Mouse (Mus musculus): Measurements from ENCODE around the gene Myocos. TPM values are rescaled to one million over a fixed set of nuclear protein-coding genes. Genes with fewer than 3 reads are reported as not detected.
"Not testable (repeated sequence)": the region's sequence is repeated elsewhere in the genome, so short reads cannot be mapped to it uniquely, and the experiment has no call there.

Gene Myocos
- total RNA-seq (2021), result not detected
- long read RNA-seq, result 0 reads

DNA sequence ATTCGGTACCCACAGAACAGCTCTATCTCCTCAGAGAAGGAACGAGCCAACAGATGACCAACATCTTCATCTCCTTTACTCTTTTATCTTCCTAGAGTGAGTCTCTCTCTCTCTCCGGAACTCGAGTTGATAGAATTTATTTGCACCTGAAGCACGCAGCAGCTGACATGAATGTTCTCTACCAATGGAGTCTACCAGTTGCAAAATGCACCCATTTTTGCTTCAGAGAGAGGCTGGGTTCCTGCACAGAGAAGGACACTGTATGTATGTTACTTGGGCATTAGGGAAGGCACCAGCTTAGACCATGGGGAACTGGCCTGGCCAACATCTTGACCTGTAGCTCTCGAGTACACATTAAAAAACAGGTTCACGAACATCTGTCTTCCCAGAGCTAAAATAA lies at the start of gene Myocos:
Myocos (minus strand) TSS at position 101 of the 400 bp plus-strand sequence.
- DNase-seq (ENCODE audit: low spot score in 2 of 2), result no peak

DNA sequence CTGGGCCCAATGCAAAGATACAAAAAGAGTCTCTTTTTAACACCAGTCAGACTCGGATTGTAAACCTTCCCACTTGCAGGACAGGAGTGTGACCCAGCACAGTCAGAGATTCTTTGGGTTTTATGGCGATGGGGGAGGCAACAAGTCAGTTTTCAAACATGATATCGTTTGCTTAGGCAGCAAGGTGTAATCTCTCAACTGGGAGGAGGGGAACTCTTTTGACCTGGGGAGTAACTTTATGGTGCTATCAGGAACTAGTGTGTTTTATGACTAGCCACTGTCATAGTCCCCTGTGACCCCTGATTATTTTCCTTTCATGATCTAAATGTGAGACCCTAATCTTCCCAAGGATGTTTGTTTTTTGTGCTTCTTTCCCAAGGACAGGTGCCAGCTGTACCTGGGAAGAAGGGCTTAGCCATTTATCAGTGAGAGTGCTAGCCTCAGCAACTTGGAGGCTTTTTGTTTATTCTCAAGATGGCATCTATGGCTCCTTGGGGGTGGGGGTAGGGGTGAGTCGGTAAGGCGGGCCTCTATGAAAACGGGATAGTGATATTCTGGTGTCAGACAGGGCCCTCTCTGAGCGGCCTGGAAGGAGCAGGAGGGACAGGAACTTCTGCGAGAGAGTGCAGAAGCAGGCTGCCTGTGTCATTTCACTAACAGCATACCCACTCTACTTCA lies 42.5 kb upstream of the Myocos start:
- DNase-seq (ENCODE audit: low spot score in 2 of 2), result no peak

DNA sequence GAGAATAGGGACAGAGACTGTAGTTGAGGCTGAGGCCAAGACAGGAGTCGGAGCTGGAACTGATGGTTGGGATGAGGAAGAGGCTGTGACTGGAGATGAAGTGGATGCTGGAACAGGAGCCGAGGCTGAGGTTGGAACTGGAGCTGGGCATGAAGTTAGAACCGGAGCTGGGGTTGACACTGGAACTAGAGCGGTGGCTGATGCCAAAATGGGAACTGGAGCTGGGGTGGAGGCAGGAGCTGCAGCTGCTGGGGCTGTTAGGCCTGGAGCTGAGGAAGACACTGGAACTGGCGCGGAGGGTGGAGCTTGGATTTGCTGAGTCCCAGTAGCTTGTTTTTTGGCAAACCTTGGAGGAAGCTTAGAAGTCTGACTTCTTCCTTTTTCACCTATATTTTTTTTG lies 39.8 kb upstream of the Myocos start:
- no peak for DNase-seq (ENCODE audit: low spot score in 2 of 2)

DNA sequence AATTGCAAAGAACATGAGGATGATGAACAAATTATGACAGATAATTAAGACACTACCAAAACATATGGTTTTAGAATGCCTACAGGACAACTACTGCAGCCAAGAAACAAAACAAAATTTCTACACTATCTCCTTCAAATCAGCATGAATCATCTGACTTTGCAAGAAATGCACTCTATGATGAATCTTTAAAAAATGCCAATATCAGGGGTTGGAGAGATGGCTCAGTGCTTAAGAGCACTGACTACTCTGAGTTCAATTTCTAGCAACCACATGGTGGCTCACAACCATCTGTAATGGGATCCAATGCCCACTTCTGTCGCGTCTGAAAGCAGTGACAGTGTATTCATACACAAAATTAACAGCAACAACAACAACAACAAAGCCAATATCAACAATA lies 35.7 kb upstream of the Myocos start:
- DNase-seq (ENCODE audit: low spot score in 2 of 2), result no peak

DNA sequence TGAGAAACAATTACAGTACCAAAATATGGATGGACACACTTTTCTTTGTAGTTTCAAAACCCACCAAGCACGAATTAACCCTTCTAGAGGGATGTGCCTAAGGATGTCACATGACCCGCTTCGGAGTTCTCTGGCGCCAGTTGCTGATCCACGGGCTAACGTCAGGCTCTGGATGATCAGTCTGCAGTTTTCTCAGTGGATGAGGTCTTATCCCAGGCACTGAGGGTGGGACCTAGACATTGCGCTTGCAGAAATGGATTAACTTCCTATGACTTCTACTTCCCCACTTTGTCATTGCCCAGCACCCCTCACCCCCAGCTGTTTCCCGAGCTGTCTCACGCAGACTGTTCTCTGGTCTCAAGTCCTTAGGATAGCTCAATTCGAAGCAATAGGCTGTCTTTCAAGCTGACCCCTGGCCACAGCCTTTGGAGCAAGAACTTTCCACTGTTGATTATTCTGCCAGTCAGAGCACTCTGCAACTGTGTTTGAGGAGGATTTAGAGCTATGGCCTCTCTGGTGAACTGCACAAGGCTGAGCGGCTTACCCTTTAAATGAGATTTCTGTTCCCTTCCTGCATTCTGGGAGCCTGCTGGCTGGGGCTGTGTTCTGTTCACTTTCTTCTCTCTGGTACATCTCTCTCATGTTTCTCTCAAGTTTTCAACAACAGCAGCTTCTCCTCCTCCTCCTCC lies 7.6 kb upstream of the Myocos start:
- no peak for DNase-seq (ENCODE audit: low spot score in 2 of 2)

DNA sequence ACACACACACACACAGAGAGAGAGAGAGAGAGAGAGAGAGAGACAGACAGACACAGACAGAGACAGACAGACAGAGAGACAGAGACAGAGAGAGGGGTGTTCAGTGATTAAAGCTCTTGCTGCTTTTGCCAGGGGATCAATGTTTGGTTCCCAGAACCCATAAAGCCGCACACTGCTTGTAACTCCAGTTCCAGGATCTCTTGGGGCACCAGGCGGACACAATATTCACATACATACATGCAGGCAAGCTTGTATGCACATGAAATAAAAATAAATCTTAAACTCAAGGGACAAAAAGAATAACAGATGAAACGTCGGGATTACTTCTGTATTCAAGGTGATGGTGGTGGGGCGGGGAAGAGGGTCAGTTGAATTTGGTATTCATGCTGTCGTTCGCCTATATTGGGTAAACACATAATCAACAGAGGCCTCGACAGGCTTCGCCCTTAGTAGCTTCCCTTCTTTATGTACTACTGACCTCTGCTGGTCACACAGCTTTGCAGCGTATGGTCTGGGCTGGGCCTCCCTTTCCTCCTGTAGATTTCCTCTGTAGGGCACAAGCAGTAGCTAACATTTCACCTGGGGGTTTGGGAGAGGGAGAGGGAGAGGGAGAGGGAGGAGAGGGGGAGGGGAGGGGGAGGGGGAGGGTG lies 6.9 kb upstream of the Myocos start:
- peak; percentile 43 to 85 for DNase-seq (ENCODE audit: low spot score in 2 of 2)

DNA sequence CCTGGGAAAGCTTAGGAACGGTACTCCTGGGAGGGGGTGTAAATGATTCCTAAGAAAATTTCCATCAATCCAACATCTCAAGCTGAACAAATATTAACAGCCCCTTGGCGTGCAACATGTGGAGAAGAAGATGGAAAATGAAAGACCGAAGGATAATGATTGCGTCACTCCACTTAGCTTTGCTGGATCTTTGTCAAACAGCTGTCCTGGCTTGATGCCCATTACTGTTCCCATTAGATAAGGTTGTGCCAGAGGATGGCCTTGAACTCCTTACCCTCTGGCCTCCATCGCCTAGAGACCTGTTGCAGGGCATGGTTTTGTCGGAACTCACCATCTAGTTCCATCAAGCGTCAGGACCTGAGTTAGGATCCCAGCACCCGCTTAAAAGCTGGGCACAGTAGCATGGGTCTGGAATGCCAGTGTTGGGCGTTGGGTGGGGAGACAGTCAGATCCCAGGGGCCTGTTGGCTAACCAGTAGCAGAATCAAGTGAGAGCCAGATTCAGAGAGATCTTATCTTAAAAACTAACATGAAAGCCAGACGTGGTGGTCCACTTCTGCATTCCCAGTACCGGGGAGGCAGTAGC lies 2.3 kb upstream of the Myocos start:
- no peak for DNase-seq (ENCODE audit: low spot score in 2 of 2)

DNA sequence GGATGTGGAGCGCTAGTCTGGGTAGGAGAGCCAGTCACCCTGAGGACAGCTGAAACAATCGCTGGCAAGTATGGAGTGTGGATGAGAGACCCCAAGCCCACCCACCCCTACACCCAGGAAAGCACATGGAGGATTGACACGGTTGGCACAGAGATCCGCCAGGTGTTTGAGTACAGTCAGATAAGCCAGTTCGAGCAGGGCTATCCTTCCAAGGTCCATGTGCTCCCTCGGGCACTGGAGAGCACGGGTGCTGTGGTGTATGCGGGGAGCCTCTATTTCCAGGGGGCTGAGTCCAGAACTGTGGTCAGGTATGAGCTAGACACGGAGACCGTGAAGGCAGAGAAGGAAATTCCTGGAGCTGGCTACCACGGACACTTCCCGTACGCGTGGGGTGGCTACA lies 9.6 kb downstream of the Myocos start:
- DNase-seq (ENCODE audit: low spot score in 2 of 2), result no peak

DNA sequence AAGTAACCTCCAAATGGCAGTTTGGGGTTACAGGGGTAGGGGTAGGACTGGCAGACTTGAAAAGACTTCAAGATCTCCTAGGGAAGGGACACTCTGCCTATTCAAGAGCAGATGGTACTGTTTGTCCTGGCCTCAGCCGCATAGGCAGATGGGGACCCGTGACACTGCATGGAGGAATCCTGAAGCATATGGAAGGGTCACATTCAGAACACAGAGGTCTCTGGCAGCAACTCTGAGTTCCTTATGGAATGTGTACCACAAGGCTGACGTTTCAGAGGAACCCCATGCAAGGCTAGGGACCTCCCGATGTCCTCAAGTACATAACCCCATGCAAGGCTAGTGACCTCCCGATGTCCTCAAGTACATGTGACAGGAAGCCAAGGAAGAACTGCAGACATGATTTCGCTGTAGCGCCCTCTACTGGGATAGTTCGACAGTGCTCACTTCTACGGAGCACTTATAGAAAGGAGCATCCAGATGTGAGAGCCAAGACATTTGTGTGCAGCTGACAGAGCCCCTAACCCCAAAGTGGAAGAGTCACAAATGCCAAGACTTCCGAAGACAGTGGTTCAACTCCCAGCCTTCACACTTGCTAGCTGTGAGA lies 11.8 kb downstream of the Myocos start:
- no peak for DNase-seq (ENCODE audit: low spot score in 2 of 2)

DNA sequence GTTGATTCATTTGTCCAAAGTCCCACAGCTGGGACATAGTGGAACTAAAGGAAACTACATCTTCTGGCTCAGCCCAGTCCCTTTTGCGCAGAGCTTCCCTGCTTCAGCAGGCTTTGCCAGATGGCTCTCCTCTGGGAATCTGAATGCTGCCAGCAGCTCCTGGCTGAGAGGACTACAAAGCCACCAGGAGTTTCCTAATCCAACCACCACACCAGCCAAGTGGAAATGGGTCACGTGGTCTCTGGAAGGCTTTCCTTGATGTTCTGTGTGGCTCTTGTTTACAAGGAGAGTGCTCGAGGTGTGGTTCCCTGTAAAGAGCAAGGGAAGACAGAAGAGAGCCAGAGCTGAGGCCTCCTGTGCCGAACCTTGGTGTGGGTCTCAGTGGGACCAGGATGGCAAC lies 14.3 kb downstream of the Myocos start:
- peak; percentile 74 to 77 for DNase-seq (ENCODE audit: low spot score in 2 of 2)

DNA sequence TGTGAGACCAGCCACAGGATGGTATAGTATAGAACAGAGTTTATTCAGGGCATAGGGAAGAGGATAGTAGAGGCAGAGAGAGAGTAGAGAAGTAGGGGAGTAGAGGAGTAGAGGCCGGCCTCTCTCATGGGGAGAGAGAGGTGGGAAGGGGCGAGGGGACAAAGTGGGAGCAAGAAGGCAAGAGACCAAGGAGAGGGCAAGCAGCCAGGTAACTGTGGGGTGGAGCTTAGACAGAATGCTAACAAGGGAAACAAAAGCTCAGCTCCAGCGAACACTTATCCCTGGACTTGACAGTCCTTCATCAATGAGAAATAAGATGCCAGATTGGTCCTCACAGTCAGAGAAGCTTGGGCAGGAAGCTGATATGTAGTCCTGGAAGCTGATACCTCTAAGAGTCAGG lies 15.4 kb downstream of the Myocos start:
- DNase-seq (ENCODE audit: low spot score in 2 of 2), result no peak

DNA sequence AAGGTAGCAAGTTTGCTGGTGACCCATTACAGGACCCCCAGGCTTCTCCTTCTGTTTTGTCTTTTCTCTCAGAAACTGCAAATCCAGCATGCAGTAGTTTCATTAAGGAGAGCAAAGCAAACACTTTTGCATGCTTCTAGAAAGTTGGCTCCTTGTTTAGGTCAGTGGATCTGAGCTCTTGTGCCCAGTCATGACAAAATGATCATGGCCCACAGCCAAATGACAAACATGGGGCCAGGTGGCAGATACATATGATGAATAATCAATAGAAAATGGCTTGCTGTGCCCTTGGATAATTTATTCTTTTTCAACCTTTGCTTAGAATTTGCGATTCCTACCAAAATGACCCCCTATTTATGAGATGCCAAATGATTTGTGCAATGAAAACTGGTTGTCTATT lies 18.2 kb downstream of the Myocos start:
- DNase-seq (ENCODE audit: low spot score in 2 of 2), result no peak

DNA sequence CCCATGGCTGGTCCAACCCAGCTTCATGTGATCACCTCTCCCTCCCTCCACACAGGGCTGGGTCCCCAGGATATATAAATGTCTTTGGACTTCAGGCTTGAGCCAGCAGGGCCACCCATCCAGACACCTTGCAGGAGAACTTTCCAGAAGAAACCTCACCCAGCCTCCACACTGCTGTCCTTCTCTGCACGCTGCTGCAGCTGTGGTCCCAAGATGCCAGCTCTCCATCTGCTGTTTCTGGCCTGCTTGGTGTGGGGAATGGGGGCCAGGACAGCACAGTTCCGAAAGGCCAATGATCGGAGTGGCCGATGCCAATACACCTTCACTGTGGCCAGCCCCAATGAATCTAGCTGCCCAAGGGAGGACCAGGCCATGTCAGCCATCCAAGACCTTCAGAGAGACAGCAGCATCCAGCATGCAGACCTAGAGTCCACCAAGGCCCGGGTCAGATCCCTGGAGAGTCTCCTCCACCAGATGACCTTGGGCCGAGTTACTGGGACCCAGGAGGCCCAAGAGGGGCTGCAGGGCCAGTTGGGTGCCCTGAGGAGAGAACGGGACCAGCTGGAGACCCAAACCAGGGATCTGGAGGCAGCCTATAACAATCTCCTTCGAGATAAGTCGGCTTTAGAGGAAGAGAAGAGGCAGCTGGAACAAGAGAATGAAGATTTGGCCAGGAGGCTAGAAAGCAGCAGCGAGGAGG lies 18.8 kb downstream of the Myocos start, which contains the start of gene Myoc:
Myoc (plus strand) TSS at position 105 of the 700 bp plus-strand sequence.
- no peak for DNase-seq (ENCODE audit: low spot score in 2 of 2)

DNA sequence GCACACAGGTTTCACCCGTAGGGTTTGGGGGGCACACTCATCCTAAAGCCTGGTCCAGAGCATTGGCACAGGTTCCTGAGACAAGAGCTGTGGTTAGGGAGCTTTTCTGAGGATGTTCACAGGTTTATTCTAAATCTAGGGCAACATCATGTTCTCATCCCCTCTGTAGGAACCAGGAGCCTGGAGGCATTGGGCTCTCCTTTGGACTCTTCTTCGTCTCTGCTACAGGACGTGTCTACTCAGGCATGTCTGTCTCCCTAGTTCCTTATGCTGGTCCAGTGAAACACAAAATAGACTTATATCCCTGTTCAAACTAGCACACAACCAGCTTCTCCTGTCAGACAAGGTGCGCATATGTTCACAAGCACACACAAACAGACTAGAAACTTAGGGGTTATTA lies 19.5 kb downstream of the Myocos start:
- DNase-seq (ENCODE audit: low spot score in 2 of 2), result no peak

DNA sequence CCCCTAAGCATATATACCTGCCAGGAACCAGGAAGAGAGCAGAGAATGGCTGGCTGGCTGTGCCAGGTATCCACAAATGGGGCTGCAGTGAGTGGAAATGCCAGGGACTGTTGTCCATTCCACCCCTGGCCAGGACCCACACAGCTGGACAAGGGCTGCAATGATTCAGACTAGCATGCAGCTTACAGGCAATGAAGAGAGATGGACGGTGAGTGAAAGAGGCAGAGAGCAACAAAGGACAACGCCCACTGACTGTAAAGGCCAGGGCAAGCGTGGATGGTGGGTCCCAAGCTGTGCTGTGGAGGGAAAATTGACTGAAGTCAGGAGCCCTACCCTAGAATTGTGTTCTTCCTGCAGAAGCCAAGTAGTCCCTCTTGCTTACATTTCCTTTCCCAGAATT lies 21.5 kb downstream of the Myocos start:
- no peak for DNase-seq (ENCODE audit: low spot score in 2 of 2)

DNA sequence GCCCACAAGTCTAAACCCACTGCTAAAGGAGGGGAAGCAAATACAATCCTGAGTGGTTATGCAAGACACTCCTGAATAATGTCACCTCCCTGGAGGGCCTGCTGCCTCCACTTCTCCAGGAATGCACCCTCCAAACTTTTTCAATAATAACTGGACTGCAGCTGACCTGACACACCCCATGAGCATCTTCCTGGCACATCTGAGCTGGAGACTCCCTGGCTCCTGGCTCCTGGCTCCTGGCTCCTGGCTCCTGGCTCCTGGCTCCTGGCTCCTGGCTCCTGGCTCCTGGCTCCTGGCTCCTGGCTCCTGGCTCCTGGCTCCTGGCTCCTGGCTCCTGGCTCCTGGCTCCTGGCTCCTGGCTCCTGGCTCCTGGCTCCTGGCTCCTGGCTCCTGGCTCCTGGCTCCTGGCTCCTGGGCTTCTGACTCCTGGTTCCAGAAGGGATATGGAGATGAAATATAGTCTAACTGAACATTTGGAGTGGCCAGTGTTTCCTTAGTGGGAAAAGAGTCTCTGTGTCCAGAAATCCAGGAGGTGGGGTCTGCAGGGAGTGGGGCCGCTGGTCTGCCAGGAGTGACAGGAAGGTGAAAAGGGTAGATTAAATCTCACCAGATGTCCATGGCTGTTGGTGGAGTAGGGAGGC lies 22.6 kb downstream of the Myocos start:
- DNase-seq (ENCODE audit: low spot score in 2 of 2), result not testable (repeated sequence)

DNA sequence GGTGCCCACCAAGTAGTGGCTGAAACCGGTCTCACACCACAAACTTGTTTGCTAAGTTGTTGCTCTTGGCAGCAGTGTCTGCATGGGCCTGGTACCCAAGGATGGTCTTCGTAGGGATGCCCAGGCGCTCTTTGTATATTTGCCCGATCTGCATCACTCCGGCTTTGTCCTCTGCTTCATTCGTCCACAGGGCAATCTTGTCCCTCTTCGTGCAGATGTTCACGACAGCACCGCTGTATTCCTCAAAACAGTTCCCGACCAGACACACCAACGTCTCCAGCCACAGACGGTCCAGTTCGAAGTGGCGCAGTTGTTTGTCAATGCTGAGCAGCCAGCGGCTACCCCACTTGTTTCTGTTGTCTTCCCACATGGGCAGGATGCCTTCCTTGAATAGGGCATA lies 29.7 kb downstream of the Myocos start:
- DNase-seq (ENCODE audit: low spot score in 2 of 2), result not testable (repeated sequence)

DNA sequence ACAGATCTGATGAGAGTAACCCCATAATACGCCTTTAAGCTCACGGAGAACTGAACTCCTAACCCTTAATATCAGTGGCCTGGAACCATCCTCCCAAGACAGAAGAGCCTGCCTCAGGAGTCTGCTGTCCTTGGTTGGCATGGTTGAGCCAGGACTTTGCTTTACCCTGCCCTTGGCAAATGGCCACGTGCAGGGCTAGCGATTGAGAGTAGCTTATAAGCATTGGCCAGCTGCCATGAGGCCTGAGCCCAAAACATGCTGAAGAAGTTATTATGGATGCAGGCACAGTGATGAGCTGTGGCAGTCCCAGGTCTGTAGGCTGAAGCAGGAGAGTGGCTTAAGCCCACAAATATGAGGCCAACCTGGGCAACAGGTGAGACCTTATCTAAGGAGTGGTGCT lies 30.2 kb downstream of the Myocos start:
- DNase-seq (ENCODE audit: low spot score in 2 of 2), result not testable (repeated sequence)

DNA sequence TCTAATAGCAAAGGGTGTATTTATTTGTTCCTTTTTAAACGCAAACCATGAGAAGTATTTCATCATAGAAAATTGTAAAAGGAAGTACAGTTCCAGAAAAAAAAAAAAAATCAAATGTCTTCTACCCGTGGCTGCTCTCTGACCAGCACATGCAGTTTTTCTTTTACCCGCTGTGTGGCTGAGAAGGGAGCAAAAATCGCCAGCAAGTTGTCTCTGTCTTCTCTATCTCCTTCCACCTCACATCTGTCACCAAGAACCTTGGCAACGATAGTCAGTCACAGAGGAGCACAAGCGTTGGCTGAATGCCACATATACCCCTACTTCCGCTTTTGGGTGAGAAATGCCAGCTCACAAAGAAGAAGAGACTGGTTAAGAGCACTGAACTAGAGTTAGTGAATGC lies 32.8 kb downstream of the Myocos start:
- no peak for DNase-seq (ENCODE audit: low spot score in 2 of 2)

DNA sequence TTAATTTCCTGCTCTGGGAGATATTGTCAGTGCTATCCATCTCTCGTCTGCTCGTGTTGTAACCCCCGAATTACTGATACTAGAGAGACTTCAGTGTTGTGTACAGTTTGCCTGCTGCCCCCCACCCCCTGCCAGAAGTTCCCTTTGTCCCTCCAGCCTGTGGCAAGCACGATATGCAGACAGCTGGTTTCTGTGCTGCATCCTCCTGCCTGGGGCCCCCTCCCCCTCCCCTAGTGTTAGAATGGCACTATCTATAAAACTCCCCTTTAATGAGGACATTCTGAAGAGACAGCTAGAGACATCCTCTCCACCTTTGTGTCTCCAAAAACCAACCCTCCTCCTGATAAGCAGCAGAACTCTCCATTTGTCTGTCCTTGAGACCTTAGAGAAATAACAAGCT lies 34.1 kb downstream of the Myocos start:
- DNase-seq (ENCODE audit: low spot score in 2 of 2), result no peak

DNA sequence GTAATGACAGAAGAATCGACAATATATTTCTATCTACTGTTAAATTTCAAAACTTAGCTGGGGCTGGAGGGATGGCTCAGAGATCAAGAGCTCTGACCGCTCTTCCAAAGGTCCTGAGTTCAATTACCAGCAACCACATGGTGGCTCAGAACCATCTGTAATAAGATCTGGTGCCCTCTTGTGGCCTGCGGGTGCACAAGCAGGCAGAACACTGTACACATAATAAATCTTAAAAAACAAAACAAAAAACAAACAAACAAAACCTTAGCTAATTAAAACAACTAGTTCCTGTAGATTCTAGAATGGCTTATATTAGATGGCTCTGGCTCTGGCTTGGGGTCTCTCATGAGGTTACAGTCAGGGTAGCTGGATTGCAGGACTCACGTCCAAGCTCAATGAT lies 37.5 kb downstream of the Myocos start:
- no peak for DNase-seq (ENCODE audit: low spot score in 2 of 2)
